Mouse (Mus musculus): ENCODE measurements around the gene Rnf39. TPM values are rescaled to one million over a fixed set of nuclear protein-coding genes. Genes with fewer than 3 reads are reported as not detected.

The Rnf39 gene
- total and polyA plus RNA-seq, 3 experiments, result 0.18 TPM; not detected in 2

- peak within 1 kb of the TSS; percentile 76 for H3K9ac ChIP-seq (ENCODE audit: control insufficient read depth, low read depth, low read length, poor library complexity, severe bottlenecking)
- H3K27me3 ChIP-seq (ENCODE audit: control insufficient read depth in 1 of 2, insufficient read depth in 2 of 2, low read length in 2 of 2), result no peaks in the 10 kb centered on the region
- peak within 1 kb of the TSS; percentile 40 for H3K27ac ChIP-seq (ENCODE audit: control insufficient read depth, low read depth, low read length)
- H3K36me3 ChIP-seq (ENCODE audit: control insufficient read depth in 1 of 2, insufficient read depth in 2 of 2, low read length in 2 of 2), result peaks cover 0 to 9% of the 10 kb centered on the region in 2 experiments; a peak in 2 of 4 replicates
- DNase-seq (ENCODE audit: low read depth, low spot score), result peak; percentile 99
- no peaks in the 10 kb centered on the region for H3K9me3 ChIP-seq (replicated peaks; ENCODE audit: insufficient read depth, low read length)
- H3K4me1 ChIP-seq (ENCODE audit: control insufficient read depth in 1 of 2, insufficient read depth in 2 of 2, low read length in 2 of 2), result no peaks in the 10 kb centered on the region
- H3K4me3 ChIP-seq (ENCODE audit: control insufficient read depth in 1 of 2, insufficient read depth in 1 of 2, low read depth in 2 of 2, low read length in 2 of 2), result peak within 1 kb of the TSS; percentile 77 to 87
- H3K79me2 ChIP-seq (ENCODE audit: control insufficient read depth, insufficient read depth, low read length, poor library complexity), result peaks cover 15% of the 10 kb centered on the region
- TF ChIP-seq CHD2 (IDR thresholded peaks at IDR 0.05; ENCODE audit: low read length), result no peak
- TF ChIP-seq RAD21 (IDR thresholded peaks at IDR 0.05; ENCODE audit: low read depth, low read length), result no peak
- TF ChIP-seq HCFC1 (IDR thresholded peaks at IDR 0.05; ENCODE audit: low read depth, low read length), result peak; percentile 95
- TF ChIP-seq POLR2AphosphoS5 (IDR thresholded peaks at IDR 0.05; ENCODE audit: borderline replicate concordance, low read depth, low read length), result no peak
- peak; percentile 60; the same call in 1 of the 2 replicates for TF ChIP-seq KAT2A (conservative IDR thresholded peaks at IDR 0.05; ENCODE audit: low read depth, low read length)
- no peak for TF ChIP-seq SMC3 (IDR thresholded peaks at IDR 0.05; ENCODE audit: low read depth, low read length)
- TF ChIP-seq EP300 (IDR thresholded peaks at IDR 0.05; ENCODE audit: low read depth in 1 of 2, low read length in 2 of 2), result peak in 1 of 2 experiments; percentile 42; a peak in 1 of 4 replicates
- no peak; the same call in 1 of the 2 replicates for TF ChIP-seq MXI1 (IDR thresholded peaks at IDR 0.05; ENCODE audit: low read depth, low read length)
- peak; percentile 77 for TF ChIP-seq ETS1 (IDR thresholded peaks at IDR 0.05; ENCODE audit: low read depth, low read length)
- no peak for TF ChIP-seq TAL1 (IDR thresholded peaks at IDR 0.05; ENCODE audit: low read length)
- TF ChIP-seq BHLHE40 (IDR thresholded peaks at IDR 0.05; ENCODE audit: borderline replicate concordance, low read depth, low read length), result no peak
- TF ChIP-seq SIN3A (IDR thresholded peaks at IDR 0.05; ENCODE audit: low read length), result peak; percentile 87
- no peak for TF ChIP-seq ZC3H11A (IDR thresholded peaks at IDR 0.05; ENCODE audit: low read depth, low read length)
- peak; percentile 73 for TF ChIP-seq NELFE (IDR thresholded peaks at IDR 0.05; ENCODE audit: low read depth, low read length)
- TF ChIP-seq JUND (IDR thresholded peaks at IDR 0.05; ENCODE audit: low read depth, low read length), result no peak
- no peak for TF ChIP-seq USF1 (IDR thresholded peaks at IDR 0.05; ENCODE audit: low read depth, low read length)
- TF ChIP-seq MAZ (IDR thresholded peaks at IDR 0.05; ENCODE audit: low read depth, low read length), result peak; percentile 72; the same call in 1 of the 2 replicates
- no peak for TF ChIP-seq GATA1 (IDR thresholded peaks at IDR 0.05; ENCODE audit: low read depth, low read length)
- peak; percentile 78; the same call in 1 of the 2 replicates for TF ChIP-seq POLR2AphosphoS2 (IDR thresholded peaks at IDR 0.05; ENCODE audit: low read length)
- TF ChIP-seq USF2 (IDR thresholded peaks at IDR 0.05; ENCODE audit: borderline replicate concordance in 1 of 2, insufficient read depth in 1 of 2, low read depth in 1 of 2, low read length in 2 of 2), result no peak
- no peak for TF ChIP-seq ZMIZ1 (IDR thresholded peaks at IDR 0.05; ENCODE audit: low read depth, low read length)
- TF ChIP-seq POLR2A (IDR thresholded peaks at IDR 0.05; ENCODE audit: control insufficient read depth in 1 of 2, insufficient read depth in 1 of 2, low read depth in 1 of 2, low read length in 2 of 2, poor library complexity in 1 of 2), result peak; percentile 50 to 87; a peak in 3 of 4 replicates
- no peak for TF ChIP-seq ZNF384 (IDR thresholded peaks at IDR 0.05; ENCODE audit: low read depth, low read length)
- no peak for TF ChIP-seq CTCF (IDR thresholded peaks at IDR 0.05 in 2 of 3, conservative IDR thresholded peaks at IDR 0.05 in 1 of 3; ENCODE audit: control insufficient read depth in 1 of 3, insufficient read depth in 1 of 3, low read depth in 2 of 3, low read length in 3 of 3, poor library complexity in 1 of 3, severe bottlenecking in 1 of 3)
- TF ChIP-seq MEF2A (IDR thresholded peaks at IDR 0.05; ENCODE audit: extremely low read depth, insufficient replicate concordance, low read depth, low read length, poor library complexity, severe bottlenecking), result no peak
- TF ChIP-seq CHD1 (IDR thresholded peaks at IDR 0.05; ENCODE audit: low read depth, low read length), result no peak
- peak; percentile 47 for TF ChIP-seq TCF12 (IDR thresholded peaks at IDR 0.05; ENCODE audit: low read depth, low read length)
- TF ChIP-seq UBTF (IDR thresholded peaks at IDR 0.05; ENCODE audit: borderline replicate concordance, insufficient read depth, low read depth, low read length), result no peak
- peak; percentile 60; the same call in 1 of the 2 replicates for TF ChIP-seq MYB (IDR thresholded peaks at IDR 0.05; ENCODE audit: low read depth, low read length)
- peak; percentile 96 for TF ChIP-seq ELF1 (IDR thresholded peaks at IDR 0.05; ENCODE audit: low read depth, low read length)
- TF ChIP-seq MYC (IDR thresholded peaks at IDR 0.05; ENCODE audit: low read depth, low read length), result peak; percentile 31; the same call in 1 of the 2 replicates
- no peak for TF ChIP-seq ZKSCAN1 (IDR thresholded peaks at IDR 0.05; ENCODE audit: low read depth, low read length)
- TF ChIP-seq TBP (IDR thresholded peaks at IDR 0.05; ENCODE audit: low read depth, low read length), result peak; percentile 78; the same call in 1 of the 2 replicates
- peak; percentile 81 for TF ChIP-seq NRF1 (IDR thresholded peaks at IDR 0.05; ENCODE audit: insufficient read depth, low read depth, low read length, poor library complexity, severe bottlenecking)
Observed at GRCm38 (mm10) chr17:36950981-36951947, 8.5 kb downstream of the Rnf39 start, which contains the start of gene Ppp1r11. Ppp1r11 (minus strand) TSS chr17:36951741.

Data from MEL (cell line).